Mouse (Mus musculus) C2C12 (cell line): Measurements from ENCODE around the gene Cyb5rl.

ENCODE experiments used
- CEBPB ChIP-seq: IDR thresholded peaks from one replicate; pipeline ENCODE4 v1.6.1; 2011; ENCODE audit warnings: low read depth, mild to moderate bottlenecking, control low read depth, moderate library complexity
- CTCF ChIP-seq: IDR thresholded peaks from one replicate; pipeline ENCODE4 v1.5.1; 2011; ENCODE audit not compliant: control insufficient read depth, insufficient read depth, insufficient read length
- FOSL1 ChIP-seq: IDR thresholded peaks from one replicate; pipeline ENCODE4 v1.8.0; 2011; ENCODE audit warnings: mild to moderate bottlenecking, low read length; ENCODE audit not compliant: poor library complexity, insufficient read depth, severe bottlenecking
- MAX ChIP-seq: IDR thresholded peaks from one replicate; pipeline ENCODE4 v1.6.1; 2011; ENCODE audit warnings: mild to moderate bottlenecking, control low read depth
- MYOD1 ChIP-seq: IDR thresholded peaks from one replicate; pipeline ENCODE4 v1.6.1; 2011; ENCODE audit warnings: low read depth; ENCODE audit not compliant: control insufficient read depth, insufficient read length
- MYOG ChIP-seq: IDR thresholded peaks from one replicate; pipeline ENCODE4 v1.6.1; 2011; ENCODE audit not compliant: control insufficient read depth, insufficient read length; ENCODE audit errors: extremely low read depth
- USF1 ChIP-seq: IDR thresholded peaks from one replicate; pipeline ENCODE4 v1.6.1; 2011; ENCODE audit warnings: low read depth, mild to moderate bottlenecking, control low read depth, moderate library complexity

DNA sequence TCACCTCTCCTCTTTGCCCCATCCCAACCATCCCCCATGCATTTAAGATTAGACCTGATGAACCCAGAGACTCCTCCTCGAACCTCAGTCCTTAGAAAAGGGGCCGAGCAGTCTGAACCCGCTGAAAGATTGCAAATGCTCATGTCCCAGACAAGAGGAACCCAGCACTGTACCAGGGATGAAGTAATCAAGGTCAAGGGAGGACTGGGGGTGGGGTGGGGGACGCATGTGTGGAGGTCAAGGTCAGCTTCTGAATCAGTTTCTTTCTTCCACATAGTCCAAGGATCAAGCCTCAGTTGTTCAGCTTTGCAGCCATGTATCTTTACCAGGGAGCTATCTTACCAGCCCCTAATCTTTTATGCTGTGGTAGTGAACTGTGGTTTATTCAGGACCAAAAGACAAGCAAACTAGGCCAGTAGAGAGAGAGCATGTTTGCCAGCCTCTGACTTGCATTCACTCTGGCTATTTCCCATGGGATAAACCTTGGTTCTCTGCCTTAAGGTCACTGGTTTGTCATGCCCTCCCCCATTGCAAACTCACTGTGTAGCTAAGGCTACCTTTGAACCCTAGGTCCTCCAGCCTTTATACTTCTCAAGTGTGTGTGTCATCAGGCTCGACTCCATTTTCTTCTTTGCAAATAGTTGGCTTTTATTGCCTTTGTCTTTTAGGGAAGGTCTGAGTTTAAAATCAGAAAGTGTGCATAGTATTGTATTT lies 46.3 kb upstream of the Cyb5rl start:
- no peak for TF ChIP-seq CTCF
- TF ChIP-seq USF1, result no peak
- TF ChIP-seq MAX, result no peak
- no peak for TF ChIP-seq MYOG
- TF ChIP-seq CEBPB, result no peak
- TF ChIP-seq MYOD1, result no peak
- TF ChIP-seq FOSL1, result no peak
